Mouse (Mus musculus) E14TG2a.4 (cell line): ENCODE results near the gene Sept11.

Experiments used
- CTCF ChIP-seq: conservative IDR thresholded peaks from 2 replicates; pipeline ENCODE4 v1.5.1; 2014; ENCODE audit warnings: low read length
- NANOG ChIP-seq: IDR thresholded peaks from 2 replicates; pipeline ENCODE4 v1.6.1; 2014; ENCODE audit warnings: borderline replicate concordance, low read length, mixed read lengths
- POU5F1 ChIP-seq: IDR thresholded peaks from 2 replicates; pipeline ENCODE4 v1.6.1; 2014; ENCODE audit warnings: low read length, borderline replicate concordance

DNA sequence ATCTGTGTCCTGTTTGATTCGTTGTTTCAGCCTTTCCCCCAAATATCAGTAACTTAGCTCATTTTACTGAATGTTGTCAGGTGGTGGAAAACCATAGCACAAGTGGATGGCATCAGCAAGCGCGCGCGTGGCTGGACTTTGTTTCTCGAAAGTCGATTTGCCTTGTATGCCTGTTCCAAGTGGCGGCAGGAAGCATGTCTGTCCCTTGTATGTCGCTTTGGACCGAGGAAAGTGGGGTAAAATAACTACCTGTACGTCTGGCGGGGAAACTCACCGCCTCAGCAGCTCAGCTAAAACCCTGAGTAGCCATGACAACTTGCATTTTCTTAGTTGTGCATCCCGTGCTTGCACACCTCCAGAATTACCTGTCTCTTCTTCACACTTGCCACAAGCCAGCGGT, 78.2 kb downstream of the Sept11 start:
- no peak for TF ChIP-seq CTCF
- TF ChIP-seq POU5F1 = no peak
- no peak for TF ChIP-seq NANOG
